Mouse (Mus musculus) heart, postnatal 0 days (tissue): Measurements from ENCODE around the gene Wasf3.
"Not testable (repeated sequence)": the region's sequence is repeated elsewhere in the genome, so short reads cannot be mapped to it uniquely, and the experiment has no call there.

Experiments used
- CTCF ChIP-seq: IDR thresholded peaks from 2 replicates; pipeline ENCODE4 v1.5.1; 2016; ENCODE audit warnings: antibody characterized with exemption, control low read depth, low read depth
- EP300 ChIP-seq: IDR thresholded peaks from 2 replicates; pipeline ENCODE4 v1.6.1; 2016; ENCODE audit warnings: antibody characterized with exemption, low read depth

- not testable (repeated sequence) for TF ChIP-seq CTCF, EP300
Observed at GRCm38 (mm10) chr5:146502099-146502498, 117.3 kb downstream of the Wasf3 start, which contains the start of gene 4930449I24Rik.
